Mouse (Mus musculus) liver, adult 2 months (tissue): ENCODE measurements at regions not wholly inside any gene's neighbourhood (a gene's known extent, or its start where the extent isn't known, plus 50 kb on each side); places are given as distances from the start of the nearest gene placed in this dataset.

Source experiments
- CTCF ChIP-seq: fragments of 200-500 bp; IDR thresholded peaks from 2 replicates; pipeline ENCODE4 v1.5.1; 2011; ENCODE audit warnings: low read depth, low read length, control low read depth
- POLR2A ChIP-seq: fragments of 200-500 bp; IDR thresholded peaks from 2 replicates; pipeline ENCODE4 v1.6.1; 2011; ENCODE audit warnings: low read length, control low read depth; ENCODE audit not compliant: insufficient read depth; ENCODE audit errors: extremely low read depth

GRCm38 (mm10) chr3:131776650-131777049, 212.1 kb downstream of the Papss1 start:
- TF ChIP-seq CTCF (no peak), POLR2A (no peak)
